Mouse (Mus musculus) midbrain, embryonic 11.5 days (tissue): ENCODE results near the gene Slc25a30. TPM values are rescaled to one million over a fixed set of nuclear protein-coding genes. Genes with fewer than 3 reads are reported as not detected.

Experiments used
- ATAC-seq: fragments of 200-750 bp; cut with Nextera tagmentation; 2 replicates; pipeline ENCODE4 v1.8.0; 2017; ENCODE audit warnings: moderate TSS enrichment, moderate library complexity; ENCODE audit not compliant: low FRiP score
- DNase-seq: peaks from one replicate; pipeline ENCODE4 v3.0.0; 2015; ENCODE audit warnings: low spot score; ENCODE audit errors: missing footprints
- H3K27ac ChIP-seq: fragments of 300-500 bp; sonication (generic); 2 replicates; pipeline ENCODE4 v1.5.1; 2014; ENCODE audit warnings: low read depth, low read length
- H3K27me3 ChIP-seq: fragments of 300-500 bp; sonication (generic); 2 replicates; pipeline ENCODE4 v1.6.1; 2014; ENCODE audit warnings: mild to moderate bottlenecking, low read length, moderate library complexity, mixed read lengths; ENCODE audit not compliant: control insufficient read depth, insufficient read depth
- H3K36me3 ChIP-seq: fragments of 300-500 bp; sonication (generic); 2 replicates; pipeline ENCODE4 v1.6.1; 2014; ENCODE audit warnings: mild to moderate bottlenecking, low read length, moderate library complexity, mixed read lengths; ENCODE audit not compliant: control insufficient read depth, insufficient read depth
- H3K4me1 ChIP-seq: fragments of 300-500 bp; sonication (generic); 2 replicates; pipeline ENCODE4 v1.6.1; 2014; ENCODE audit warnings: low read length; ENCODE audit not compliant: control insufficient read depth, insufficient read depth
- H3K4me2 ChIP-seq: fragments of 300-500 bp; sonication (generic); 2 replicates; pipeline ENCODE4 v1.6.1; 2014; ENCODE audit warnings: mild to moderate bottlenecking, moderate library complexity
- H3K4me3 ChIP-seq: fragments of 300-500 bp; sonication (generic); 2 replicates; pipeline ENCODE4 v1.5.1; 2014; ENCODE audit warnings: low read depth, low read length
- H3K9ac ChIP-seq: fragments of 300-500 bp; sonication (generic); 2 replicates; pipeline ENCODE4 v1.6.1; 2014; ENCODE audit warnings: low read length
- H3K9me3 ChIP-seq: fragments of 300-500 bp; sonication (generic); 2 replicates; pipeline ENCODE4 v1.6.1; 2016; ENCODE audit warnings: low read length; ENCODE audit not compliant: control insufficient read depth
- WGBS: fragments of 180-500 bp; shearing (Covaris S2); extraction: QIAGEN DNeasy Blood & Tissue Kit; methylation state at CpG from one replicate; pipeline ENCODE4 v1.1.7; 2014; 5-methylcytosine and 5-hydroxymethylcytosine counted together
- polyA plus RNA-seq: library from polyadenylated mRNA; unstranded; fragments of >200 nt; fragmentation: Nextera tagmentation; extraction: Ambion mirVana; gene quantifications from 2 replicates; pipeline ENCODE4 v1.2.1, GENCODE M21; 2014

Slc25a30 gene
- polyA plus RNA-seq, 1 experiment from 2014 or later: 8.8 TPM

DNA sequence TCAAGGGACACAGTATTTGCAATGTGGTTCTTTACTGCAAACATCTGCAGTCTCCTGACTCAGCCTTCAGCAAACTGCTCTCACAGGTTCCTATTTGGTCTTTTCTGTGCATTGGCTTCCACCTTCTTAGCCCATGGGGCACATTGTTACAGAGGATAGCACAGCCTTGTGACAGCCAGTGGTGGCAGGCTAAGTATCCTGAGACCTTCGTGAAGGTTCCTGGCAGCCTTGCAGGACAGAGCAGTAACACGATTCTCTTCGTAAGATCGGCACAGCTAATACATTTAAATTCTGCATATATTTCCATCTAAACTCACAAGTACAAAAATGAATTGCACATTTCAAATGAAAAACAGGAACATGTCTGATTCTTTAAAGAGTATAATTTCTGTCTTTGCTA is 9.1 kb upstream of the Slc25a30 start:
- no peak overlapping the region for H3K9ac ChIP-seq
- H3K4me3 ChIP-seq: no peak overlapping the region
- H3K4me2 ChIP-seq: no peak overlapping the region
- H3K36me3 ChIP-seq: no peaks in the 10 kb centered on the region
- ATAC-seq (no peak), DNase-seq (no peak)
- H3K9me3 ChIP-seq: no peaks in the 10 kb centered on the region
- 90% methylated on average over 4 of the region's 4 CpGs for WGBS
- no peaks in the 10 kb centered on the region for H3K4me1 ChIP-seq
- H3K27me3 ChIP-seq: no peaks in the 10 kb centered on the region
- H3K27ac ChIP-seq: no peak overlapping the region

GRCm38 (mm10) chr14:75794726-75795125 is 7.9 kb upstream of the Slc25a30 start:
- no peaks in the 10 kb centered on the region for H3K9me3 ChIP-seq
- H3K4me3 ChIP-seq: no peak overlapping the region
- DNase-seq (no peak), ATAC-seq (no peak)
- H3K27me3 ChIP-seq: 0 out of 2 replicates have a peak, but pooled peaks cover 2% of the 10 kb centered on the region
- H3K9ac ChIP-seq: no peak overlapping the region
- H3K36me3 ChIP-seq: no peaks in the 10 kb centered on the region
- no peak overlapping the region for H3K4me2 ChIP-seq
- WGBS: 71% methylated on average over 5 of the region's 5 CpGs
- no peaks in the 10 kb centered on the region for H3K4me1 ChIP-seq
- H3K27ac ChIP-seq: no peak overlapping the region

DNA sequence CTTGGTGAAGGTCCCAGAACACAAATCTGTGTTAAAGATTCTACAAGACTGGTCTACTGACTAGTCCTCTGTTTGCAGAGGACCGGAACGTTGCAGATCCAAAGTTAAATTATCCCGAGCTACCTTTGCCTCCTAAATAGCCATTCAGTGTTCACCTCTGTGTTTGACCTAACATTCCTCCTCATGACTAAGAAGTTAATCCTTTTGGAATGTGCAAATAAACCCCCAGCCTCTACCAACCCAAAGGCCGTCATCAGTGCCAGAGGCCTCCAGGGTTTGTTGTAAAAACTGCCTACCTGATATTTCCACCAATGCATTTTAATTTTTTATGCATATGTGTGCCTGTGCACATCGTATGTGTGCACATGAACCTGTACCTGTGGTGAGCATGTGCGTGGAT is 7.5 kb upstream of the Slc25a30 start:
- no peaks in the 10 kb centered on the region for H3K36me3 ChIP-seq
- H3K9ac ChIP-seq: no peak overlapping the region
- no peak overlapping the region for H3K4me3 ChIP-seq
- ATAC-seq: no peak
- no peaks in the 10 kb centered on the region for H3K4me1 ChIP-seq
- H3K4me2 ChIP-seq: no peak overlapping the region
- no peak for DNase-seq
- H3K27ac ChIP-seq: no peak overlapping the region
- H3K9me3 ChIP-seq: no peaks in the 10 kb centered on the region
- 69% methylated on average over 6 of the region's 6 CpGs for WGBS
- H3K27me3 ChIP-seq: 0 out of 2 replicates have a peak, but pooled peaks cover 2% of the 10 kb centered on the region

- Histone ChIP-seq H3K9ac (no peak overlapping the region), H3K27ac (no peak overlapping the region), H3K9me3 (no peaks in the 10 kb centered on the region), H3K4me3 (no peak overlapping the region), H3K36me3 (no peaks in the 10 kb centered on the region), H3K4me2 (no peak overlapping the region), H3K4me1 (no peaks in the 10 kb centered on the region), H3K27me3 (peaks cover 4% of the 10 kb centered on the region)
- WGBS: 89% methylated on average over 4 of the region's 4 CpGs
- ATAC-seq: no peak
- DNase-seq: no peak
Measured at GRCm38 (mm10) chr14:75793110-75793509, 6.3 kb upstream of the Slc25a30 start.

DNA sequence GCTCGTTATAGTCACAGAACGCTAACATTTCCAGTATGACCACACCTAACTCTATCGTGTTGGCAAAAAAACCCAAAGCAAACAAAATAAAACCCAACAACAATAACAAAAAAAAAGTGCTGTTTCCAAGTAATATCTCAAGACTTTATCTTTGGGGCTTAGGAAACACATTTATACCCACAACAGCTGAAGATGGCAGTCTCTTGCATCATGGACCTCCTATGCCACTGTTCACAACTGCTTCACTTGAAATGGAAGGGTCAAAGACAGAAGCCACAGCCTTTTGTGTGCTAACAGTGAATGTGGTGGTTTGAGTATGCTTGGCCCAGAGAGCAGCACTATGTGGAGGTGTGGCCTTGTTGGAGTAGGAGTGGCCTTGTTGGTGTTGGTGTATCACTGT is 4.5 kb upstream of the Slc25a30 start:
- H3K4me3 ChIP-seq: no peak overlapping the region
- no peak for ATAC-seq
- H3K27ac ChIP-seq: no peak overlapping the region

DNA sequence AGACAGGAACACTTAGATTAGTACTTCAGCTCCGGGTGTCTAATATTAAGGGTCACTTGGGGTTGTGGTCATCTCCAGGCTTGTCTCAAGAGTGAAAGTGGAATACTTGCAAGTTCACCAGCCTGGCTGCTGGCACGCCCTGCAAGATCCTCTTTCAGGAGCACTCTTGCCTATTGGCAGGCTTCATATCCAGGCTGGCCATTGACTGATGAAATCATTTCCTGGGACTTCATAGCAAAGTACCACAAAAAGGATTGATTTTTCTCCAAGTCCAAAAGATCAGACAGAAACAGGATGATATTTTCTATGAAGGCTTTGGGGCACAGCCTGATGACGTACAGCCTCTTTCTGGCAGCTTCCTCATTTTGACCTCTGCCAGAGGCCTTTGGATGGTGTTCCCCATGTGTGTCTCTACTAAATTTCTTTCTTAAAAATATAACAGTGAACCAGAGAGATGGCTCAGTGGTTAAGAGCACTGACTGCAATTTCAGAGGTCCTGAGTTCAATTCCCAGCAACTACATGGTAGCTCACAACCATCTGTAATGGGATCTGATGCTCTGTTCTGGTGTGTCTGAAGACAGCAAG is 3.7 kb upstream of the Slc25a30 start:
- H3K4me2 ChIP-seq: no peak overlapping the region
- WGBS: 88% methylated on average over 3 of the region's 3 CpGs
- H3K4me3 ChIP-seq: no peak overlapping the region
- no peak for DNase-seq
- H3K9ac ChIP-seq: no peak overlapping the region
- H3K27me3 ChIP-seq: peaks cover 5% of the 10 kb centered on the region
- no peaks in the 10 kb centered on the region for H3K9me3 ChIP-seq
- H3K27ac ChIP-seq: no peak overlapping the region
- no peak for ATAC-seq
- H3K4me1 ChIP-seq: no peaks in the 10 kb centered on the region
- H3K36me3 ChIP-seq: no peaks in the 10 kb centered on the region

More for the DNA sequence above, 4.5 kb upstream of the Slc25a30 start:
- H3K4me2 ChIP-seq: no peak overlapping the region
- peaks cover 5% of the 10 kb centered on the region for H3K27me3 ChIP-seq
- no peak overlapping the region for H3K9ac ChIP-seq
- no peaks in the 10 kb centered on the region for H3K36me3 ChIP-seq
- 89% methylated on average over 3 of the region's 3 CpGs for WGBS
- DNase-seq: no peak
- no peaks in the 10 kb centered on the region for H3K9me3 ChIP-seq
- H3K4me1 ChIP-seq: no peaks in the 10 kb centered on the region

DNA sequence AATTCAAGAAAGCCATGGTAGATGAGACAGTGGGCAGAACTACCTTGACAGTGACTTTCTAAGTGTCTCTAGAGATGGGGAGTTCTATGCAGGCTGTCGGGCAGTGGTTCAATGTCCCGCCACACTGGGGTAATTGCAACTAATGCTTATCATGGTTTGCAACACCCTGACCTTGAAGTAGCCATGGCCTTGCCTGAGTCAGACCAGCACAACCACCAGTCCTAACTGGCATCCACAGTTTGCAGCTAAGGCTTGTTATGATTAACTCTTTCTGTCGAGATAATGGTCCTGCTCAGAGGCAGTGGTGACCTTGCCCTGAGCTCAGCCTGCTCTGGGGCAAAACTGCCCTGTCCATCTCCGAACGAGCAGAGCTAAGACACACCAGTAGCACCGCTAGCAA is 2.5 kb upstream of the Slc25a30 start:
- H3K4me1 ChIP-seq: no peaks in the 10 kb centered on the region
- H3K4me3 ChIP-seq: no peak overlapping the region
- H3K27ac ChIP-seq: no peak overlapping the region
- H3K36me3 ChIP-seq: no peaks in the 10 kb centered on the region
- H3K4me2 ChIP-seq: no peak overlapping the region
- no peak for DNase-seq
- 90% methylated on average over 6 of the region's 6 CpGs for WGBS
- H3K27me3 ChIP-seq: peaks cover 5% of the 10 kb centered on the region
- no peaks in the 10 kb centered on the region for H3K9me3 ChIP-seq
- no peak for ATAC-seq
- H3K9ac ChIP-seq: no peak overlapping the region

GRCm38 (mm10) chr14:75787794-75788175 is 948 bp upstream of the Slc25a30 start:
- Histone ChIP-seq H3K4me2 (no peak overlapping the region; the same call in 1 of the 2 replicates), H3K4me1 (no peaks in the 10 kb centered on the region), H3K27ac (no peak overlapping the region), H3K36me3 (no peaks in the 10 kb centered on the region), H3K27me3 (peaks cover 5% of the 10 kb centered on the region), H3K4me3 (no peak overlapping the region), H3K9ac (no peak overlapping the region), H3K9me3 (no peaks in the 10 kb centered on the region)
- ATAC-seq (no peak), DNase-seq (no peak)
- WGBS: 31% methylated on average over 7 of the region's 7 CpGs

- peak; percentile 85 for ATAC-seq
- under 1% methylated on average over 31 of the region's 31 CpGs for WGBS
- DNase-seq: no peak
Measured at GRCm38 (mm10) chr14:75786424-75786867, 391 bp downstream of the Slc25a30 start.

More at GRCm38 (mm10) chr14:75786424-75786867, 391 bp downstream of the Slc25a30 start:
- Histone ChIP-seq H3K27ac (peak overlapping the region; percentile 84), H3K4me1 (no peaks in the 10 kb centered on the region), H3K9ac (peak overlapping the region; percentile 81), H3K36me3 (no peaks in the 10 kb centered on the region), H3K9me3 (no peaks in the 10 kb centered on the region), H3K4me3 (peak overlapping the region; percentile 71), H3K4me2 (peak overlapping the region; percentile 67), H3K27me3 (peaks cover 5% of the 10 kb centered on the region)
